Mouse (Mus musculus) ES-Bruce4 (cell line): Measurements from ENCODE around the gene Cetn4. TPM values are rescaled to one million over a fixed set of nuclear protein-coding genes. Genes with fewer than 3 reads are reported as not detected.

ENCODE experiments used
- H3K27ac ChIP-seq: 2 replicates; pipeline ENCODE4 v1.5.1; 2012; ENCODE audit warnings: low read length, inconsistent platforms; ENCODE audit not compliant: insufficient read depth
- H3K27me3 ChIP-seq: 2 replicates; pipeline ENCODE4 v1.6.1; 2012; ENCODE audit warnings: mild to moderate bottlenecking, low read length, inconsistent platforms; ENCODE audit not compliant: control insufficient read depth, poor library complexity, insufficient read depth, severe bottlenecking
- H3K36me3 ChIP-seq: 2 replicates; pipeline ENCODE4 v1.6.1; 2012; ENCODE audit warnings: inconsistent platforms, mild to moderate bottlenecking, low read length, moderate library complexity; ENCODE audit not compliant: control insufficient read depth, poor library complexity, insufficient read depth, severe bottlenecking
- H3K4me1 ChIP-seq: one replicate; pipeline ENCODE4 v1.8.1; 2011; ENCODE audit warnings: low read length; ENCODE audit not compliant: control insufficient read depth, insufficient read depth
- H3K4me3 ChIP-seq: 2 replicates; pipeline ENCODE4 v1.5.1; 2011; ENCODE audit warnings: low read depth, mild to moderate bottlenecking, low read length
- H3K9ac ChIP-seq: 2 replicates; pipeline ENCODE4 v1.6.1; 2012; ENCODE audit warnings: low read depth, mild to moderate bottlenecking, inconsistent platforms; ENCODE audit not compliant: poor library complexity, severe bottlenecking
- H3K9me3 ChIP-seq: replicated peaks from 2 replicates; pipeline ENCODE4 v1.6.1; 2012; ENCODE audit warnings: mild to moderate bottlenecking, low read length, inconsistent platforms; ENCODE audit not compliant: control insufficient read depth, poor library complexity, insufficient read depth, severe bottlenecking
- CTCF ChIP-seq: IDR thresholded peaks from one replicate; pipeline ENCODE4 v1.8.1; 2011; ENCODE audit warnings: low read depth, low read length
- EP300 ChIP-seq: IDR thresholded peaks from 2 replicates; pipeline ENCODE4 v1.6.1; 2011; ENCODE audit warnings: low read depth, low read length; ENCODE audit not compliant: insufficient read depth
- POLR2A ChIP-seq: IDR thresholded peaks from one replicate; pipeline ENCODE4 v1.8.1; 2011; ENCODE audit warnings: low read length; ENCODE audit not compliant: insufficient read depth
- polyA plus RNA-seq: library from polyadenylated mRNA; stranded (reverse); fragments of >200 nt; gene quantifications from 2 replicates; pipeline ENCODE4 v1.2.4, GENCODE M21; 2011; ENCODE audit warnings: low read depth; ENCODE audit not compliant: missing spikeins, insufficient read depth, insufficient read length

Gene Cetn4
- polyA plus RNA-seq, 1 experiment, result 2.2 TPM

DNA sequence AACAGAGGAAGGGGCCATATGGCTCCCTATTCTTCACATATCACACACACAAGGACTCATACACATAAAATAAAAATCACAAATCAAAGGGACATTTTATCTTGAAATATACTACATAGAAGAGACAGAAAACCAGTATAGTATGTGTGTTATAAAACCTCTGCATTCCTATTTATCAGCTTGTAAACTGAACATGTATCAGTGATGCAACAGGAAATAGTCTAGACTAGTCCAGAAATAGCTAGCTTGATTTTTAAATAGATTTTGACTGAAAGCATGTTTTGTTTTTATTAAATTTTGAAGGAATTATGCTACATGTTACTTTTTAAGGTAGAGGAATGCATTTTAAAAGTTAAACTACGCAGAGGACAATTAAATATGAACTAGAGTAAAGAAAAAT is 17.5 kb upstream of the Cetn4 start:
- Histone ChIP-seq H3K36me3 (no peaks in the 10 kb centered on the region), H3K4me1 (no peaks in the 10 kb centered on the region), H3K4me3 (no peak overlapping the region), H3K27ac (no peak overlapping the region), H3K27me3 (no peaks in the 10 kb centered on the region; the same call in 1 of the 2 replicates), H3K9ac (no peak overlapping the region), H3K9me3 (no peaks in the 10 kb centered on the region)
- TF ChIP-seq EP300, result no peak
- TF ChIP-seq POLR2A, result no peak
- no peak for TF ChIP-seq CTCF

DNA sequence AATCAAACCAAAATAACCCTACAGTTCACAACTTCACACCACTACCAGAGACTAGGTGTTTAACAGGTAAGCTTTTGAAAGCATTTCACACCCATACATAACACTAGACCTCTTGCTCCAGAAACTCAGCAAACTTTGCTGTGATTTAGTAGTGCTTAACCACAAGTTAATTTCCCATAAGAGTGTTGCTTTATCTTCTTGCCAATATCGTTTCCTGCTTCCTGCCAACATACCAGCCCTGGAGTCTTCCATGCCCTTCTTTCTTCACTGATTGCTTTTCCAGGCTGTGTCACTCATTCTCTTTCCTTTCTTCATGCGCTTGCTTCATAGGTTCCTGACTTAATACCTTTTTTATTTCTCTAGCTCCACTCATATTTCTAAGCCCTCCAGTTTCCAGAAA is 16.0 kb upstream of the Cetn4 start:
- no peak for TF ChIP-seq CTCF
- TF ChIP-seq POLR2A, result no peak
- TF ChIP-seq EP300, result no peak
- no peaks in the 10 kb centered on the region for H3K36me3 ChIP-seq
- no peaks in the 10 kb centered on the region; the same call in 1 of the 2 replicates for H3K27me3 ChIP-seq
- H3K4me1 ChIP-seq, result no peaks in the 10 kb centered on the region
- no peaks in the 10 kb centered on the region for H3K9me3 ChIP-seq
- no peak overlapping the region for H3K4me3 ChIP-seq
- H3K27ac ChIP-seq, result no peak overlapping the region
- H3K9ac ChIP-seq, result no peak overlapping the region

DNA sequence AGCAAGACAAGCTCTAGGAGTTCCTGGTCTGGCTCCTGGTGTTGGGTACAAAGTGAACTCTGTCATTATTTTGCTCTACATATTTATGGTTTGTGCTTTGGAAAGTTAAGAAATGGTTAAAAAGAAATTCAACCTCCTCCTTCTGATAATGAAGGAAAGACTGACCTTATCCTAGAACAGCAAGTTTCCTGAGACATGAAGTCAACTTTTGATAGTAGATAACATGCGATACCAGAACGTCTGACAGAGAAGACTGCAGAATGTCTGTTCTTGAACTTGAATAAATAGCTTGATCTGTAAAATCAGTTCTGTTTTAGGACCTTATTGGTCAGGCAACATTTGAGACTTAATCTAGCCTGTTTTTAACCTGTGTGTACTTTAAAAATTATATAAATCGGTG is 14.1 kb upstream of the Cetn4 start:
- Histone ChIP-seq H3K9ac (no peak overlapping the region), H3K4me3 (no peak overlapping the region)
- TF ChIP-seq EP300 (no peak), CTCF (no peak), POLR2A (no peak)

DNA sequence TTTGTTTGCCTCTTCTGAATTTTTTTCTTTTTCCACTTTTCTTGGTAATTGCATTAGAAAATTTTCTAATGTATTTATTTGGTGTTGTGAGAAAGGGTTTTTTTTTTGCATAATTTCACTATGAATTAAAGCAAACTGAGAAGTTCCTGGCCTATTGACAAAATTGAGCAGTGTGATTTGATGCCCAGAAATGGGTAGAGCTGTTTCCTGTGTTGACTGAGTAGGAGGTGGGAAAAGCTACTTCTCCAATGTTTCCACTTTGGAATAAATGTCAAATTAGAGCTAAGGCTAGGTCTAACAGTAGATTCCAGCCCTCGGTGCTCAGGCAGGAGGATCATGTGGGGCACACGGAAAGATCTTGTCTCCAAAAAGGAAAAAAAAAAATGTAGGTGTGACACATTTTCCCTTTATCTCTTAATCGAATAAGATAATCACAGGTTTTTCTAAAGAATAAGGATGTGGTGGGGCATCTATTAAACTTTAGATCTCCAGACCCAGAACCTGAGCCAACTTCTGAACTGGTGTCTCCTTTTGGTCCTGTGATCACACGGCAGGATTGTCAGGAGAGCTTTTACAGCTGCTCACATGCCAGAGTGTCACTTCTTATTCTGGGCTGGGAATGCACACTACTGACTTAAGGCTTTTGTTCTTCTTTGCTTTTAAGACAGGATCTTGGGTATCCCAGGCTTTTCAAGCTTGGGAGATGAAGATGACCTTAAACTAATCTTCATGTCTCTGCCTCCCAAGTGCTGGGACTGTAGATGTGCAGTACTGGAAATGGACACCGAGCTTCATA is 13.0 kb upstream of the Cetn4 start:
- Histone ChIP-seq H3K27me3 (no peaks in the 10 kb centered on the region), H3K4me3 (no peak overlapping the region), H3K36me3 (no peaks in the 10 kb centered on the region), H3K9me3 (no peaks in the 10 kb centered on the region), H3K9ac (no peak overlapping the region), H3K4me1 (no peaks in the 10 kb centered on the region), H3K27ac (no peak overlapping the region)
- TF ChIP-seq CTCF (no peak), EP300 (no peak), POLR2A (no peak)

More for the DNA sequence above, 14.1 kb upstream of the Cetn4 start:
- H3K36me3 ChIP-seq, result no peaks in the 10 kb centered on the region
- H3K27me3 ChIP-seq, result no peaks in the 10 kb centered on the region; the same call in 1 of the 2 replicates
- no peak overlapping the region for H3K27ac ChIP-seq
- no peaks in the 10 kb centered on the region for H3K9me3 ChIP-seq
- H3K4me1 ChIP-seq, result no peaks in the 10 kb centered on the region

DNA sequence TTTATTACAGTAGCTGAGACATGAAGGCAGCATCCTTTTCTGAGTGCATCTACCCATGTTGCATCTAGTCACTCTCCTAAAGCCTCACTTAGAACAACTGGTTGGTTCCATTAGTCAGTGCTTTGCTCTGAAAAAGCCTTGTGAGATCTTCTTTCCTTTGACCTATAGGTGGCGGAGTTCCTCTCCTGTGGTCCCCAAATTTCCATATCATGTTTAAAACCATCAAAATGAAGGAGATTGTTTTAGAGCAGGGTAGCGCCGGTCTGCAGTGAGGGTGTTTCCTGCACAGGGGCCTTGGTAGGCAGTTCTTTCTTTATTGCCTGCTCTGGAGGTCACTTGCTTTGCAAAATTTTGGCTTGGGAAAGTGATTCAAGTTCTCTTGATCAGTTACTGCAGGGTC is 11.8 kb upstream of the Cetn4 start:
- Histone ChIP-seq H3K4me3 (no peak overlapping the region), H3K4me1 (no peaks in the 10 kb centered on the region), H3K9ac (no peak overlapping the region), H3K27me3 (no peaks in the 10 kb centered on the region), H3K36me3 (no peaks in the 10 kb centered on the region; the same call in 1 of the 2 replicates), H3K9me3 (no peaks in the 10 kb centered on the region), H3K27ac (no peak overlapping the region)
- TF ChIP-seq EP300 (no peak), CTCF (no peak), POLR2A (no peak)

DNA sequence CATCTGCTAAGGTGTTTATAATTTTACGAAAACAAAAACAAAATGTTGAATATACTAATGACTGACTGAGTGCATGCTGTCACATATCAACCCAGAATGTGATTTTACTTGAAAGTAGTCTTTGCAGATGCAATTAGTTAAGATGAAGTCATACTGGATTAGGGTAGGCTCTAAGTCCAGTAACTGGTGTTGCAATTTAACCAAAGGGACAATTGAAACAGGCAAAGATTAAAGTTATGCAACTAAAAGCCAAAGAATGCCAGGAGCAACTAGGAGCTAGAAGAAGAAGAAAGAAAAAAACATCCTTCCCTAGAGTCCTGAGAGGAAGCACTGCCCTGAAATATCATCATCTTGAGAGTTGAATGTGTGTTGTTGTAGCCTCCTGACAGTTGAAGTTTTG is 3.7 kb upstream of the Cetn4 start:
- Histone ChIP-seq H3K36me3 (no peaks in the 10 kb centered on the region; the same call in 1 of the 2 replicates), H3K9ac (no peak overlapping the region), H3K4me1 (peaks cover 5% of the 10 kb centered on the region), H3K4me3 (no peak overlapping the region), H3K27ac (no peak overlapping the region), H3K9me3 (no peaks in the 10 kb centered on the region), H3K27me3 (no peaks in the 10 kb centered on the region)
- TF ChIP-seq CTCF (no peak), POLR2A (no peak), EP300 (no peak)
